Mouse (Mus musculus) spleen, embryonic (tissue): ENCODE measurements around the gene Tubb4b.

Experiments
- CTCF ChIA-PET: fragments of 350-600 bp; sonication (Branson Sonifier 250); formaldehyde crosslinking; loops from one replicate; lab custom pipeline; 2022; lab: Charles Lee

Gene Tubb4b

GRCm38 (mm10) chr2:25226864-25227263 is 2.4 kb upstream of the Tubb4b start:
- CTCF ChIA-PET, result interaction anchor here (1.6 to 2.4 kb wide), 2 partner anchors 33 to 37 kb away, joined by 4 to 10 read pairs; no protein-coding TSS in a partner anchor

- CTCF ChIA-PET, result interaction anchor here (0.7 to 1.2 kb wide), 2 partner anchors 13 to 94 kb away, joined by 4 read pairs; no protein-coding TSS in a partner anchor
Observed at GRCm38 (mm10) chr2:25225811-25226379, 1.4 kb upstream of the Tubb4b start.

GRCm38 (mm10) chr2:25224766-25225752 is 557 bp upstream of the Tubb4b start:
- CTCF ChIA-PET, result interaction anchor here (0.6 to 1.2 kb wide), 6 partner anchors 13 to 93 kb away, joined by 3 to 8 read pairs (median 4); partner anchors contain the start of gene Nrarp

- CTCF ChIA-PET, result interaction anchor here (1.1 to 1.2 kb wide), 2 partner anchors 12 to 43 kb away, joined by 3 read pairs; partner anchors contain the start of genes Nelfb and Nrarp
Observed at GRCm38 (mm10) chr2:25223681-25224491, 616 bp downstream of the Tubb4b start.

- CTCF ChIA-PET, result interaction anchor here (1.3 kb wide), 1 partner anchor 31 kb away, joined by 4 read pairs; no protein-coding TSS in a partner anchor
Observed at GRCm38 (mm10) chr2:25221331-25221772, 3.1 kb downstream of the Tubb4b start.

- CTCF ChIA-PET, result interaction anchor here (1.0 kb wide), 1 partner anchor 8 kb away, joined by 3 read pairs; no protein-coding TSS in a partner anchor
Observed at GRCm38 (mm10) chr2:25218445-25218844, 6.1 kb downstream of the Tubb4b start, which contains the start of gene Fam166a. Gene Fam166a, plus strand, starts transcription at chr2:25218745.

GRCm38 (mm10) chr2:25217666-25218065 is 6.8 kb downstream of the Tubb4b start:
- CTCF ChIA-PET, result no interaction called here

- CTCF ChIA-PET, result no interaction called here
Observed at GRCm38 (mm10) chr2:25214444-25214843, 10.1 kb downstream of the Tubb4b start, which contains the start of gene Stpg3. Gene Stpg3, minus strand, starts transcription at chr2:25214637.

GRCm38 (mm10) chr2:25213266-25213865 is 11.1 kb downstream of the Tubb4b start:
- CTCF ChIA-PET, result no interaction called here

GRCm38 (mm10) chr2:25211121-25211670 is 13.3 kb downstream of the Tubb4b start, which contains the start of gene Nelfb:
Gene Nelfb, minus strand, starts transcription at chr2:25211489.
- CTCF ChIA-PET, result interaction anchor here (0.6 to 1.0 kb wide), 2 partner anchors 8 to 12 kb away, joined by 3 read pairs; partner anchors contain the start of gene Fam166a

GRCm38 (mm10) chr2:25210686-25211085 is 13.8 kb downstream of the Tubb4b start:
- CTCF ChIA-PET, result interaction anchor here (0.6 to 0.9 kb wide), 2 partner anchors 8 to 13 kb away, joined by 3 to 4 read pairs; partner anchors contain the start of gene Fam166a

GRCm38 (mm10) chr2:25207593-25207992 is 16.9 kb downstream of the Tubb4b start:
- CTCF ChIA-PET, result no interaction called here

- CTCF ChIA-PET, result no interaction called here
Observed at GRCm38 (mm10) chr2:25203631-25204214, 20.8 kb downstream of the Tubb4b start.

- CTCF ChIA-PET, result interaction anchor here (0.5 kb wide), 1 partner anchor 8 kb away, joined by 4 read pairs; no protein-coding TSS in a partner anchor
Observed at GRCm38 (mm10) chr2:25200631-25201030, 23.9 kb downstream of the Tubb4b start.

- CTCF ChIA-PET, result interaction anchor here (0.6 kb wide), 1 partner anchor 59 kb away, joined by 3 read pairs; no protein-coding TSS in a partner anchor
Observed at GRCm38 (mm10) chr2:25197946-25198345, 26.6 kb downstream of the Tubb4b start.

GRCm38 (mm10) chr2:25197191-25197590 is 27.3 kb downstream of the Tubb4b start:
- CTCF ChIA-PET, result interaction anchor here (0.5 to 1.3 kb wide), 4 partner anchors 13 to 64 kb away, joined by 3 to 11 read pairs (median 4); no protein-coding TSS in a partner anchor

- CTCF ChIA-PET, result interaction anchor here (0.5 to 1.3 kb wide), 3 partner anchors 32 to 65 kb away, joined by 4 to 11 read pairs (median 5); no protein-coding TSS in a partner anchor
Observed at GRCm38 (mm10) chr2:25196172-25196954, 28.1 kb downstream of the Tubb4b start, which contains the start of gene Tor4a. Gene Tor4a, minus strand, starts transcription at chr2:25196886.
